Mouse (Mus musculus) mammary gland, adult 2 months (tissue): ENCODE measurements around the gene Lss. TPM values are rescaled to one million over a fixed set of nuclear protein-coding genes. Genes with fewer than 3 reads are reported as not detected.

Experiments
- polyA plus RNA-seq: library from polyadenylated mRNA; depleted of rRNA; stranded (reverse); fragments of >200 nt; gene quantifications from 2 replicates; pipeline ENCODE4 v1.2.3, GENCODE M21; 2012; ENCODE audit warnings: low replicate concordance; rRNA removed

Lss gene
- polyA plus RNA-seq = 36.0 and 41.4 TPM in 2 replicates

DNA sequence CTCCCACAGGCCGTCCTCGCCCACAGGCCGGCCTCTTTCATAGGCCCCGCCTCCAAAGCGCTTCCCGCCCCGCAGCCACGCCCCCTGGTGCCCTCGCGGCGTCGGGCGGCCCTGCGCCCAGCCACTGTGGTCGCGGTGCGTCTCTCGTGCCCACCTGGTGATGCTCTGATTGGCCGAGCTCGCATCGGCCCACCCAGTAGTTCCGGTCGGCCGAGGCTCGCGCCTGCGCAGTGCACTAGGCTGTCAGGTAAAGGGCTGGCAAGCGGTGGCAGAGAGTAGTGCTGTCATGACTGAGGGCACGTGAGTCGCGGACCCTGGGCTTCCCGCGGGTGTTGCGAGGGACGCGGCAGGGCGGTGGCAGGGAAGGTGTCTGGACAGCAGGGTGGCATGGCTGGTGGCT is at the start of gene Lss:
Gene Lss, plus strand, starts transcription at position 214 of the 400 bp plus-strand sequence.

DNA sequence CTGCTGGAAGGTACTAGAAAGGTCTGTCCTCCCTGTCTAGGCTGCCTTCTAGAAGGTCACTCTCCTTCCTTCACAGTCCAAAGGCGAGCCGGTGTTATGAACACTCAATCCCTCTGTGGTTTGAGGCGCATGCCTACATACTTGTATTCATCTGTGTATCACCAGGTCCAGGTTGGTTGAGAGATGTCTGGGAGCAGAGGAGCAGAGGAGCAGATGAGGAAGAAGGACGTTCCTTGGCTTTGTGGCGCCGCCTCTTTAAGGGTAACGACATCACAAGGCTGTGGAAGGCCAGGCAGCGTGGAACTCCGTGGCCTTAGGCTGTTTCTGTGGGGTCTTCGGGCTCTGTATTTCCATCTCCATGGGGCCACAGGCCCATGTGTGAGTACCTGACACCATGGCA is 30.6 kb downstream of the Lss start, which contains the start of gene Spatc1l:
Gene Spatc1l, plus strand, starts transcription at position 301 of the 400 bp plus-strand sequence.

DNA sequence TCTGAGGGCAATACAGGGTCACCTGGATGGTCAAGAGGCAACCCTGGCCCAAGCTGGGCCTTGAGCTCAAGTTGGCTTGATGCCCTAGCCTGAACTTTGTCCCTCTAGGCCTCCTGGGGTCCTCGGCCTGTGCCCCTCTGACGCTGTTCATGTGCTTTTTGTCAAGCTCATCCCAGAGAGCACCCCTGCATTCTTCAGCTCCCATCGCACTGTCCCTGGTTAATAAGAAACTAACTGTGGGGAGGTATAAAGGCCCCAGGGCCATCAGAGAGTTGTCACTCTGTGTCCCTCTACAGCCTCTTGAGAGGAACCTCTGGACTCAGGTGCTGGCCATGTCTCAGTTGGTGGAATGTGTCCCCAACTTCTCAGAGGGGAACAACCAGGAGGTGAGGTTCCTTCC is 44.0 kb downstream of the Lss start, which contains the start of gene Ftcd:
Gene Ftcd, plus strand, starts transcription at position 275 of the 400 bp plus-strand sequence.

Other genes starting within 250 kb of the Lss start
- 14.6 and 16.3 TPM in 2 replicates for gene Dip2a, start 186.3 kb upstream of the Lss start, polyA plus RNA-seq
- not detected in 2 replicates for gene AC141477.1, start 91.1 kb upstream of the Lss start, polyA plus RNA-seq
- gene Pcnt, start 88.8 kb upstream of the Lss start, polyA plus RNA-seq = 13.6 and 14.3 TPM in 2 replicates
- 1.1 TPM in 1 of 2 replicates, not detected in the other for gene 2610028H24Rik, start 82.5 kb upstream of the Lss start, polyA plus RNA-seq
- 17.2 and 23.3 TPM in 2 replicates for gene Mcm3ap, start 62.7 kb upstream of the Lss start, polyA plus RNA-seq
- gene Ybey, start 62.5 kb upstream of the Lss start, polyA plus RNA-seq = 2.7 and 3.1 TPM in 2 replicates
- gene Spatc1l, start 30.7 kb downstream of the Lss start, polyA plus RNA-seq = 0.09 and 0.17 TPM in 2 replicates
- gene Ftcd, start 44.1 kb downstream of the Lss start, polyA plus RNA-seq = 0.03 and 1.7 TPM in 2 replicates
- 297 and 298 TPM in 2 replicates for gene Col6a2, start 92.0 kb downstream of the Lss start, polyA plus RNA-seq
- 214 and 302 TPM in 2 replicates for gene Col6a1, start 194.6 kb downstream of the Lss start, polyA plus RNA-seq